Mouse (Mus musculus) liver, adult 2 months (tissue): ENCODE data around the gene Slc35d1.

ENCODE experiments used
- CTCF ChIP-seq: fragments of 200-500 bp; IDR thresholded peaks from 2 replicates; pipeline ENCODE4 v1.5.1; 2011; ENCODE audit warnings: low read depth, low read length, control low read depth
- POLR2A ChIP-seq: fragments of 200-500 bp; IDR thresholded peaks from 2 replicates; pipeline ENCODE4 v1.6.1; 2011; ENCODE audit warnings: low read length, control low read depth; ENCODE audit not compliant: insufficient read depth; ENCODE audit errors: extremely low read depth

DNA sequence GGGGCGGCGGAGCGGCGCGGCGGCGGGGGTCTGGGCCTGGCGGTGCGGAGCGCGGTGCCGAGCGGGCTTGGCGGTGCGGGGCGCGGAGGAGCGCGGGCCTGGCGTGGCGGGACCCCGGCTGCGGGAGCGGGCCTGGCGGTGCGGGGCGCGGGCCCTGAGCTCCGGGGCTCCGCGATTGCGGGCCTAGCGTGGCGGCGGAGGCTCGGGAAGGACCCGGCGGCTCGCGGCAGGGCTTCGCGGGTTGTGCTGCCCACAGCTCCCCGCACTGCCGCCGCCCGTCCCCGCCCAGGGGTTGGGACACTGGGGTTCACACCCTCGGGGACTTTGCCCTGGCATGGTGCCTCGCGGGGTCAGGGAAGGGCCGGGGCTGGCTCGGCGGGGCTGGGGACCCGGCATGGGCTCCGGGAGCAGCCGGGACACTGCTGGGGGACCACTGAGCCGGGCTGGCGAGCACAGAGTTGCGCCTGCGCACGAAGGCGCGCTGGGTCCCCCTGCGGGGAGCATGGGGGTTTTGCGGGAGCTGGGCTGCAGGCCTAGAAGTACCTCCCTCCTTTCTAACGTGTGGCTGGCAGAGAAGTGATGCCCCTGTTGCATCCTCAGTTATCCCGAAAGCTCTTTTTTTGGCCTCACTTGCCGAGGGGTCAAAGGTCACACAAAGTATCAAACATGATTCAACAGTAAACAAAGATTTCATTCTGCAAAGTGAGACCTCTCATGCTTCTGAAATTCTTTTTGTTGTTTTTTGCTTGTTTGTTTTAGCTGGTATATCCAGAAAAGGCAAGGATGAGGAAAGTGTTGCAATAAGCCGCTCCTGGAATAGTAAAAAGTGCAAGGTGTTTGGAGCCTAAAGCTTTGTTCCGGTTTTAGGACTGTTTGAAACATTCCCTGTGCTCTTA is at the start of gene Slc35d1:
- TF ChIP-seq CTCF: no peak
- TF ChIP-seq POLR2A: peak; percentile 62
